Mouse (Mus musculus) hindlimb bud, embryonic 11.5 days (tissue): ENCODE data around the gene Gse1.

Experiments used
- DNase-seq: peaks from one replicate; pipeline ENCODE4 v3.0.0-alpha.2; 2012; ENCODE audit warnings: low read depth, low spot score; ENCODE audit errors: extremely low spot score

Gene Gse1

GRCm38 (mm10) chr8:120473729-120474364, 245.6 kb downstream of the Gse1 start:
- no peak for DNase-seq

GRCm38 (mm10) chr8:120474496-120475235, 246.4 kb downstream of the Gse1 start:
- DNase-seq = no peak

- no peak for DNase-seq
These were observed 247.4 kb downstream of the Gse1 start for GRCm38 (mm10) chr8:120475462-120476201.

GRCm38 (mm10) chr8:120476711-120477575, 248.7 kb downstream of the Gse1 start:
- DNase-seq = no peak

GRCm38 (mm10) chr8:120478754-120479153, 250.5 kb downstream of the Gse1 start:
- DNase-seq = no peak

GRCm38 (mm10) chr8:120479691-120480090, 251.4 kb downstream of the Gse1 start:
- no peak for DNase-seq

- DNase-seq = no peak
These were observed 253.9 kb downstream of the Gse1 start for GRCm38 (mm10) chr8:120482015-120482689.

- DNase-seq = no peak
These were observed 256.2 kb downstream of the Gse1 start for GRCm38 (mm10) chr8:120484460-120484859.

- DNase-seq = no peak
These were observed 256.9 kb downstream of the Gse1 start for GRCm38 (mm10) chr8:120485116-120485515.

- DNase-seq = no peak
These were observed 257.6 kb downstream of the Gse1 start for GRCm38 (mm10) chr8:120485551-120486476.

- DNase-seq = no peak
These were observed 258.5 kb downstream of the Gse1 start for GRCm38 (mm10) chr8:120486477-120487376.

- DNase-seq = no peak
These were observed 259.1 kb downstream of the Gse1 start for GRCm38 (mm10) chr8:120487377-120487728.

- DNase-seq = no peak
These were observed 259.7 kb downstream of the Gse1 start for GRCm38 (mm10) chr8:120487729-120488510.

GRCm38 (mm10) chr8:120488636-120489131, 260.4 kb downstream of the Gse1 start:
- DNase-seq = no peak

- DNase-seq = no peak
These were observed 261.0 kb downstream of the Gse1 start for GRCm38 (mm10) chr8:120489142-120489754.

- no peak for DNase-seq
These were observed 261.6 kb downstream of the Gse1 start for GRCm38 (mm10) chr8:120489771-120490281.
